Mouse (Mus musculus) right cerebral cortex, postnatal 4 days (tissue): ENCODE data around the gene Gm2022.
"Not testable (repeated sequence)": the region's sequence is repeated elsewhere in the genome, so short reads cannot be mapped to it uniquely, and the experiment has no call there.

Experiments
- DNase-seq: peaks from one replicate; pipeline ENCODE4 v3.0.0-alpha.2; 2022

The Gm2022 gene

DNA sequence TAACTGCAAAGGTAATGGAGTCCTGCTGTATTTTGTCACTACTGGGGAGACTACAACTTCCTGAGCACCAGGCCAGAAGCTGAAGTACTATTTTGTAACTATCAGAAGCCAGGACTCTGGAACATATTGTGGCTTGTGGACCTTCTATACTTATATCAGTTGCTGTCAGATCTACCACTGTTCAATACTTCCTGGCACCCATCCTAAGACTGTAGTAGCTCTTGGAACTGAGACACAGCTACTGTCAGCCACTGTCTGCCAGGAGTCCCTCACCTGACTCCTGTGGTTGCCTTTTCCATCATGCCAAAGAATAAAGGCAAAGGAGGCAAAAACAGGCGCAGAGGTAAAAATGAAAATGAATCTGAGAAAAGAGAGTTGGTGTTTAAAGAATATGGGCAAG lies at the start of gene Gm2022:
TSS of gene Gm2022 (plus strand) at position 301 of the 400 bp plus-strand sequence.
- DNase-seq: not testable (repeated sequence)

DNA sequence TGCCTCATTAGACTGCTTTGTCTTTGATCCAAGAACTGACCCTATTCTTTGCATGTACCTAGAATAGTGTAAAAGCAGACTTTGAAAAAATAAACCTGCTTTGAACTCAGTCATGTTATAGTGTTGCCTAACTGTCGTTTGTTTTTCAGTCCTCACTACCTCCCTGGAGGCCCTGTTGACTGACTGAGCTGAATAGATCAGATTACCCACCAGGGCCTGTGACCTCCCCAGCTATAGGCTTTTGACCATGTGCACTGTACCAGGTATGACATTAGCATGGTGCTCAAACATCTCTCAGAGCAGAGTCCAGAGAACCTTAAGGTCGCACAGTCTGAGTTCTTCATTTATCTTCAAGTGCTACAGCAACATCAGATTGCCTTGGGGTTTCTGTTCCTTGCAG lies 44.5 kb upstream of the Gm2022 start:
- DNase-seq: not testable (repeated sequence)

DNA sequence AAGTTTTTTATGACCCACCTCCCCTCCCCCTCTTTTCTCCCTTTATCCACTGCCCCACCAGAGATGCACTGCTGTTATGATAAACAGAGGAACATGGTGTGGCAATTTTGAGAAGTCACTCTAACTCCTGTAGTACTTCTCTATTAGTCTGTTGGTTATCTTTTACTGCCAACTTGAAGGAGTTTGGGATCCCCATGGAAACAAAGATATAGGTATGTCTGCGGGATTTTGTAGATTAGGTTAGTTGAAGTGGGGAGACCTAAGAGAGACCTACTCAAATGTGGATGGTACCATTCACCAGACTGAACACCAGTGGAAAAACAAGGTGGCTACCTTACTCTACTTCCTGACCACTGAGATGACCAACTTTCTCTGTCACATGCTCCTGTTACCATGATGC lies 39.1 kb upstream of the Gm2022 start:
- not testable (repeated sequence) for DNase-seq

DNA sequence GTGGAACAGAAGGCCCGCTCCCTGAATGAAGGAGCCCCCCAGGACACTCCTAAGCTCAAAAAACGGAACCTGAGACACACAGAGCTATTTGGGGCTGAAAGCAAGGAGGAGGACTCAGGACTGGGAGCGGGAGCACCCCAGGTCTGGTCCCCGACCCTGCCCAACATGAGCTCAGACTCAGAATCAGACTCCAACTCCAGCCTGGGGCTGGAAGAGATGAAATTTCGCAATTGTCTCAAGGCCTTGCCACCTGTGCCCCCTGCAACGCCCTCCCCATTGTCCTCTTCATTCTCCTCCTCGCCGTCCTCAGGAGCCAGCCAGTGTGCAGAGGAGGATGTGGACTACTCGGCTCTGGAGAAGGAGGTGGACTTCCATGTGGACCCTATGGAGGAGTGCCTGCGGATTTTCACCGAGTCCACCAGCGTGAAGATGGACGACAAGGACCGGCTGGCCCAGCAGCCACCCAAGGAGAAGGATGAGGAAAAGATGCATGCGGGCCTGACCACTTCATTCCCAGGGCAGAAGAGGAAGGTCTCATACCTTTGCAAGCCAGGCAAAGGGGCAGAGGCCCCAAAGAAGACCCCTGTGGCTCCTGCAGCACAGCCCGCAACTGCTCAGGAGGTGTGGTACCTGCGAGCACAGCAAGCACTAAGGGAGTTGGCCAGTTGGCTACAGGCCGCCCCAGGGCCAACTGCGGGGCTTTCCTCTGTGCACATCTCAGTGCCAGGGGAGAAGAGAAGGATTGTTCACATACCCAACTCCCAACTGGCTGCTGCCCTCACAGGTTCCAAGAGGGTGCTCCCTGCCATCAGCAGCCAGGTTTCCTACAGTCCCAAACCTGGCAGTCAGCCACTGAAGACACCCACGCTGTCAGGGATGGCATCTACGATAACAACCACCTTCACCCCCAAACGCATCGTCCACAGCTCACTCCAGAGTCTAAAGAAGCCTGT lies 33.2 kb upstream of the Gm2022 start:
- DNase-seq: not testable (repeated sequence)

DNA sequence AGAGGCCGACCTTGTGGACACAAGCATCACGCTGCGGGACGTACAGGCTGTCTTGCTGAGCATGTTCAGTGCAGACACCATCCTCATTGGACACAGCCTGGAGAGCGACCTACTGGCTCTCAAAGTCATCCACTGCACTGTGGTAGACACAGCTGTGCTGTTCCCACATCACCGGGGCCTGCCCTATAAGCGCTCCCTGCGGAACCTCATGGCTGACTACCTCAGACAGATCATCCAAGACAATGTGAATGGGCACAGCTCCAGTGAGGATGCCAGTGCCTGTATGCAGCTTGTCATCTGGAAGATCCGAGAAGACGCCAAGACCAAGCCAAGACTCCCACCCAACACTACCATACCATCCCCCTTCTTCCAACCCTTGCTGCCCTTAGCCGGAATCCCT lies 31.5 kb upstream of the Gm2022 start:
- DNase-seq: not testable (repeated sequence)

DNA sequence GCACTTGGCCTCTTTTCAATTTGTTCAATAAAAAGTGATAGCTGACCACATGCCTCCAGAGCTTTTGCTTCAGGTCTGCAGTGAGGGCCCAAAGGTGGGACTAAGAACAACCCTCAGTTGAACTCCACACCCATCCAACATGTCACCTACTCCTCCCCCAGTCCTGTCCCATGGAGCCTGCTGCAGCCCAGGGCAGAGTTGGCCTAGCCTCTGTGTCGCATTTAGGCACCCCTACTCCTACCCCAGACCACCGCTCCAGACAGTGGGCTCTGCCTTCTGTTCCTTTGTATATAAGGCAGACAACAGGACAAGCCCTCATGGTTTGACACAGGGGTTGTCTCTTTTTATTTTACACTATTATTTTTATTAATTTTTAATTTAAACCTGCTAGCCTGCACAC lies 31.1 kb upstream of the Gm2022 start:
- not testable (repeated sequence) for DNase-seq

DNA sequence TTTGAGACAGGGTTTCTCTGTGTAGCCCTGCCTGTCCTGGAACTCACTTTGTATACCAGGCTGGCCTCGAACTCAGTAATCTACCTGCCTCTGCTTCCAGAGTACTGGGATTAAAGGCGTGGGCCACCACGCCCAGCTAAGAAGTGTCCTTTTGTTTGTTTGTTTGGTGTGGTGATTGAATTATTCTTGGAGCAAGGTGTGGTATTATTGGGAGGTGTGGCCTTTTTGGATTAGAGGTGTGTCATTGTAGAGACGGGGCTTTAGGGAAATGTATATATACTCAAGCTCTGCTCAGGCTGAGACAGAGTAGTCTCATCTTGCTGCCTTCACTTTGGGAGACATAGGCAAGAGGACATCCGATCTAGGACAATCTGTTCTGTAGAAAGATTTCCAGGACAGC lies 21.4 kb upstream of the Gm2022 start, which contains the start of gene Gm2016:
TSS of gene Gm2016 (plus strand) at position 301 of the 400 bp plus-strand sequence.
- DNase-seq: not testable (repeated sequence)

DNA sequence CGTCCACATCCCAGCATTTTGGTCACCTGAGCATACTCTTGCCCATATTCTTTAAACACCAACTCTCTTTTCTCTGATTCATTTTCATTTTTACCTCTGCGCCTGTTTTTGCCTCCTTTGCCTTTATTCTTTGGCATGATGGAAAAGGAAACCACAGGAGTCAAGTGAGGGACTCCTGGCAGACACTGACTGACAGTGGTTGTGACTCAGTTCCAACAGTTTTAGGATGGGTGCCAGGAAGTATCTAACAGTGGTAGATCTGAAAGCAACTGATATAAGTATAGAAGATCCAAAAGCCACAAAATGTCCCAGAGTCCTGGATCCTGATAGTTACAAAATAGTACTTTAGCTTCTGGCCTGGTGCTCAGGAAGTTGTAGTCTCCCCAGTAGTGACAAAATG lies 24.6 kb downstream of the Gm2022 start, which contains the start of gene Gm2035:
TSS of gene Gm2035 (minus strand) at position 137 of the 400 bp plus-strand sequence.
- DNase-seq: not testable (repeated sequence)
